In the genomic region with DNA sequence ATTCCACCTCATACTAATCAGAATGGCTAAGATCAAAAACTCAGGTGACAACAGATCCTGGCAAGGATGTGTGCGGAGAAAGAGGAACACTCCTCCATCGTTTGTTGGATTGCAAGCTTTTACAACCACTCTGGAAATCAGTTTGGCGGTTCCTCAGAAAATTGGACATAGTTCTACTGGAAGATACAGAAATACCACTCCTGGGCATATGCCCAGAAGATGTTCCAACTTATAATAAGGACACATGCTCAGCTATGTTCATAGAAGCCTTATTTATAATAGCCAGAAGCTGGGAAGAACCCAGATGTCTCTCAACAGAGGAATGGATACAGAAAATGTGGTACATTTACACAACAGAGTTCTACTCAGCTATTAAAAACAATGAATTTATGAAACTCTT, we compare ENCODE assay signal across 13 mouse cellular contexts. TPM values are rescaled to one million over a fixed set of nuclear protein-coding genes. Genes with fewer than 3 reads are reported as not detected.
DNase-seq lines count a peak whose midpoint lies in the region.
"Not testable (repeated sequence)": the region's sequence is repeated elsewhere in the genome, so short reads cannot be mapped to it uniquely, and the experiment has no call there.
"Had no signal": no experiment of that assay in that cellular context is flagged by ENCODE, and none has a peak within 500 bp of the region (broad histone marks: within the 10 kb centered on the region; RNA-seq: fewer than 3 reads in every experiment).

No protein-coding gene starts in this region.

- intact Hi-C loops in left cerebral cortex, postnatal 14 days (cut with DNase I); left cerebral cortex, postnatal 36 days (cut with DNase I): not testable (repeated sequence)

- DNase-seq in brain, adult 2 months (ENCODE audit: low read depth, low spot score) = peak; percentile 51
- peak; percentile 18 for DNase-seq in layer of hippocampus, adult 9-11 months
- DNase-seq in left cerebral cortex, adult 18-20 months (ENCODE audit: low spot score in 2 of 2) = peak; percentile 9 to 17
- DNase-seq in left cerebral cortex, postnatal 14 days (ENCODE audit: low spot score in 2 of 2) = peak; percentile 31 to 76
- peak; percentile 4 to 8 for DNase-seq in left cerebral cortex, postnatal 36 days (ENCODE audit: low spot score in 2 of 2)
- DNase-seq in right cerebral cortex, postnatal 10 days (ENCODE audit: low spot score in 2 of 2) = peak; percentile 19 to 39

RNA-seq across cellular contexts. Expression of gene Serpinb3a, which starts 17.9 kb away (rescaled TPM):
- total RNA-seq in left cerebral cortex, adult 18-20 months (2021) = not detected
- total RNA-seq in left cerebral cortex, postnatal 14 days (2021) = not detected
- not detected for total RNA-seq in left cerebral cortex, postnatal 36 days (2021)
- total RNA-seq: adrenal gland, adult 18-20 months; adrenal gland, adult 8-10 months; adrenal gland, postnatal 14 days; adrenal gland, postnatal 36 days; CH12.LX; common myeloid progenitor, adult 5-6 weeks; G1E had no signal

RNA-seq across cellular contexts. Expression of gene Serpinb3d, which starts 49.1 kb away (rescaled TPM):
- not detected for total RNA-seq in left cerebral cortex, adult 18-20 months (2021)
- total RNA-seq in left cerebral cortex, postnatal 14 days (2021) = not detected
- not detected for total RNA-seq in left cerebral cortex, postnatal 36 days (2021)
- total RNA-seq: adrenal gland, adult 18-20 months; adrenal gland, adult 8-10 months; adrenal gland, postnatal 14 days; adrenal gland, postnatal 36 days; CH12.LX; common myeloid progenitor, adult 5-6 weeks; G1E had no signal

RNA-seq across cellular contexts. Expression of gene Serpinb13, which starts 53.5 kb away (rescaled TPM):
- not detected for total RNA-seq in left cerebral cortex, adult 18-20 months (2021)
- total RNA-seq in left cerebral cortex, postnatal 14 days (2021) = not detected
- not detected for total RNA-seq in left cerebral cortex, postnatal 36 days (2021)
- total RNA-seq: adrenal gland, adult 18-20 months; adrenal gland, postnatal 14 days; adrenal gland, postnatal 36 days; CH12.LX; common myeloid progenitor, adult 5-6 weeks; G1E had no signal

Comparison
In these comparisons a context has a peak if more than half of its experiments do, and no peak if none do; other contexts are left out.
1. Peak in every context shown above with its lines: DNase-seq.